Mouse (Mus musculus) small intestine, adult 2 months (tissue): ENCODE results near the gene Vps13a. TPM values are rescaled to one million over a fixed set of nuclear protein-coding genes. Genes with fewer than 3 reads are reported as not detected.

Source experiments
- H3K27ac ChIP-seq: fragments of 200-500 bp; 2 replicates; pipeline ENCODE4 v1.5.1; 2012; ENCODE audit warnings: low read depth, low read length, control low read depth, inconsistent platforms; ENCODE audit not compliant: insufficient read depth
- H3K27me3 ChIP-seq: fragments of 200-500 bp; 2 replicates; pipeline ENCODE4 v1.6.1; 2012; ENCODE audit warnings: mild to moderate bottlenecking, moderate library complexity, low read length, inconsistent platforms; ENCODE audit not compliant: control insufficient read depth, insufficient read depth
- H3K36me3 ChIP-seq: fragments of 200-500 bp; 2 replicates; pipeline ENCODE4 v1.6.1; 2012; ENCODE audit warnings: mild to moderate bottlenecking, low read length, control low read depth, inconsistent platforms; ENCODE audit not compliant: control insufficient read depth, insufficient read depth
- H3K4me1 ChIP-seq: fragments of 200-500 bp; 2 replicates; pipeline ENCODE4 v1.6.1; 2012; ENCODE audit warnings: low read length, inconsistent platforms, mixed read lengths; ENCODE audit not compliant: control insufficient read depth, insufficient read depth, insufficient read length
- H3K4me3 ChIP-seq: fragments of 200-500 bp; 2 replicates; pipeline ENCODE4 v1.5.1; 2012; ENCODE audit warnings: low read depth, mild to moderate bottlenecking, control low read depth, inconsistent platforms, low read length, moderate library complexity
- CTCF ChIP-seq: fragments of 200-500 bp; IDR thresholded peaks from 2 replicates; pipeline ENCODE4 v1.5.1; 2012; ENCODE audit warnings: low read depth, mild to moderate bottlenecking, control low read depth, inconsistent platforms, low read length, moderate library complexity, mixed read lengths; ENCODE audit not compliant: insufficient replicate concordance, insufficient read length; ENCODE audit errors: extremely low read depth
- POLR2A ChIP-seq: fragments of 200-500 bp; IDR thresholded peaks from 2 replicates; pipeline ENCODE4 v1.6.1; 2012; ENCODE audit warnings: low read depth, mild to moderate bottlenecking, control low read depth, inconsistent platforms, low read length, moderate library complexity
- WGBS: fragments of 180-500 bp; shearing (Covaris S2); methylation state at CpG from one replicate; pipeline ENCODE4 v1.1.7; 2018; 5-methylcytosine and 5-hydroxymethylcytosine counted together
- polyA plus RNA-seq: library from polyadenylated mRNA; depleted of rRNA; stranded (reverse); fragments of >200 nt; gene quantifications from 2 replicates; pipeline ENCODE4 v1.2.3, GENCODE M21; 2012

Gene Vps13a
- polyA plus RNA-seq, 1 experiment = 0.84 TPM

GRCm38 (mm10) chr19:16598653-16599297, 182.0 kb downstream of the Vps13a start:
- H3K4me3 ChIP-seq = no peak overlapping the region
- no peaks in the 10 kb centered on the region for H3K36me3 ChIP-seq
- H3K4me1 ChIP-seq = no peaks in the 10 kb centered on the region
- WGBS = 17% methylated on average over 11 of the region's 11 CpGs
- no peak for TF ChIP-seq CTCF
- TF ChIP-seq POLR2A = no peak
- no peak overlapping the region for H3K27ac ChIP-seq
- H3K27me3 ChIP-seq = no peaks in the 10 kb centered on the region

GRCm38 (mm10) chr19:16597216-16597615, 183.5 kb downstream of the Vps13a start:
- WGBS = 78% methylated on average over 6 of the region's 6 CpGs
- TF ChIP-seq CTCF (no peak), POLR2A (no peak)

GRCm38 (mm10) chr19:16593975-16594317, 186.8 kb downstream of the Vps13a start:
- H3K36me3 ChIP-seq = no peaks in the 10 kb centered on the region
- no peak overlapping the region for H3K27ac ChIP-seq
- H3K4me1 ChIP-seq = no peaks in the 10 kb centered on the region
- H3K4me3 ChIP-seq = no peak overlapping the region
- no peaks in the 10 kb centered on the region for H3K27me3 ChIP-seq
- TF ChIP-seq POLR2A (no peak), CTCF (no peak)

More at GRCm38 (mm10) chr19:16597216-16597615, 183.5 kb downstream of the Vps13a start:
- Histone ChIP-seq H3K27ac (no peak overlapping the region), H3K4me1 (no peaks in the 10 kb centered on the region), H3K36me3 (no peaks in the 10 kb centered on the region), H3K27me3 (no peaks in the 10 kb centered on the region), H3K4me3 (no peak overlapping the region)

GRCm38 (mm10) chr19:16593256-16593974, 187.3 kb downstream of the Vps13a start:
- Histone ChIP-seq H3K36me3 (no peaks in the 10 kb centered on the region), H3K4me3 (no peak overlapping the region), H3K27ac (no peak overlapping the region), H3K4me1 (no peaks in the 10 kb centered on the region), H3K27me3 (no peaks in the 10 kb centered on the region)
- 81% methylated on average over 7 of the region's 7 CpGs for WGBS
- TF ChIP-seq CTCF (no peak), POLR2A (no peak)

- WGBS = 6% methylated on average over 3 of the region's 3 CpGs
- Histone ChIP-seq H3K4me3 (no peak overlapping the region), H3K27ac (no peak overlapping the region), H3K4me1 (no peaks in the 10 kb centered on the region), H3K27me3 (no peaks in the 10 kb centered on the region), H3K36me3 (no peaks in the 10 kb centered on the region)
- TF ChIP-seq CTCF (no peak), POLR2A (no peak)
These were observed 195.4 kb downstream of the Vps13a start for GRCm38 (mm10) chr19:16585379-16585778.

GRCm38 (mm10) chr19:16584546-16584945, 196.2 kb downstream of the Vps13a start:
- no peak for TF ChIP-seq CTCF
- TF ChIP-seq POLR2A = no peak
- no peaks in the 10 kb centered on the region for H3K36me3 ChIP-seq
- no peak overlapping the region for H3K4me3 ChIP-seq
- 86% methylated on average over 7 of the region's 7 CpGs for WGBS
- no peak overlapping the region for H3K27ac ChIP-seq
- no peaks in the 10 kb centered on the region for H3K27me3 ChIP-seq
- H3K4me1 ChIP-seq = no peaks in the 10 kb centered on the region

- no peak overlapping the region for H3K27ac ChIP-seq
- 88% methylated on average over 8 of the region's 8 CpGs for WGBS
- no peaks in the 10 kb centered on the region for H3K27me3 ChIP-seq
- H3K4me1 ChIP-seq = no peaks in the 10 kb centered on the region
- H3K4me3 ChIP-seq = no peak overlapping the region
- H3K36me3 ChIP-seq = no peaks in the 10 kb centered on the region
- no peak for TF ChIP-seq CTCF
- no peak for TF ChIP-seq POLR2A
These were observed 200.2 kb downstream of the Vps13a start for GRCm38 (mm10) chr19:16580501-16580900.
